Mouse (Mus musculus): ENCODE results near the gene Ctdnep1. TPM values are rescaled to one million over a fixed set of nuclear protein-coding genes. Genes with fewer than 3 reads are reported as not detected.

Ctdnep1 gene
- polyA plus RNA-seq, 1 experiment from 2014 or later = 8.4 TPM

DNA sequence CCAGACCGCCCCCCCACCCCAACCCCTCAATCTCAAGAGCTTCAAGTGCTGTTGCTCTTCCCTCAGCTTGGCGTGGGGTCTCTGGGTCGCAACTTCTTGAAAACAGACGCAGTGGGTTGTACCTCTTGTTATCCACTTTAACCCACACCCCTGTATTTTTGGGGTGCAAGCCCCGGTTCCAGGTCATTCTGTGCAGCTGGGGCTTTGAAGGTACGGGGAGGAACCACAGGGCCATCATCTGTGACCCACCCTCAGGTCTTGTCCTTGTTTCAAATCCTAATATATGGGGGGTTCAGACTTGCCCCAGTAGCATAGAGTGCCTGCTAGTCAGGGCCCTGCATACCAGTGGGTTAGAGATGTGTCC lies 43.2 kb downstream of the Ctdnep1 start:
- 35% methylated on average over 6 of the region's 6 CpGs for WGBS (ENCODE audit: insufficient replicate concordance)
- Histone ChIP-seq H3K27me3 (ENCODE audit: insufficient read depth, low read length) (peaks cover 14% of the 10 kb centered on the region; the same call in 1 of the 2 replicates), H3K36me3 (replicated peaks; ENCODE audit: insufficient read depth, low read length) (no peaks in the 10 kb centered on the region), H3K4me3 (ENCODE audit: low read depth, low read length) (peak overlapping the region; percentile 13; the same call in 1 of the 2 replicates), H3K4me1 (ENCODE audit: insufficient read depth) (peaks cover 9% of the 10 kb centered on the region; the same call in 1 of the 2 replicates), H3K9me3 (ENCODE audit: low read length) (no peaks in the 10 kb centered on the region), H3K4me2 (ENCODE audit: low read depth, low read length) (peak overlapping the region; percentile 44), H3K9ac (replicated peaks) (no peak overlapping the region), H3K27ac (ENCODE audit: low read depth) (no peak overlapping the region)
- ATAC-seq (no peak), DNase-seq (no peak)
- TF ChIP-seq CTCF (IDR thresholded peaks at IDR 0.05; ENCODE audit: low read depth) (no peak), EP300 (IDR thresholded peaks at IDR 0.05; ENCODE audit: low read depth) (no peak)

DNA sequence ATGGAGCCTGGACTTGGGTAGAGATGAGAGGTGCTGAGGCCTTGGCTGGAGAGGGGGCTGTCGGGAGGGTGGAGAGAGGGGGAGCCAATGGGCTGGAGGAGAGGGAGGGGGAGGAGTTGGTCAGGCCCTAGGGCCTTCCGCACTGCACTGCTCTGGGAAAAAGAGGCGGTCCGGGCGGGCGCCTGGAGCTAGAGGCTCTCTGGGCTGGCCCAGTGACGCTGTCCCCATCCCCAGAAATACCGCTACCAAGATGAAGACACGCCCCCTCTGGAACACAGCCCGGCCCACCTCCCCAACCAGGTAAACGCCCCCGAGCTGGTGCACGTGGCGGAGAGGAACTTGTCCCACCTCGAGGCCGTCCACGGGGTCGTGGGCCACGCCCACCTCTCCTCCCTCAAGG lies 45.7 kb downstream of the Ctdnep1 start:
- TF ChIP-seq EP300 (IDR thresholded peaks at IDR 0.05; ENCODE audit: low read depth) = no peak
- TF ChIP-seq CTCF (IDR thresholded peaks at IDR 0.05; ENCODE audit: low read depth) = no peak
- Histone ChIP-seq H3K4me1 (ENCODE audit: insufficient read depth) (peaks cover 7% of the 10 kb centered on the region), H3K9me3 (ENCODE audit: low read length) (no peaks in the 10 kb centered on the region), H3K4me2 (ENCODE audit: low read depth, low read length) (peak overlapping the region; percentile 44), H3K4me3 (ENCODE audit: low read depth, low read length) (no peak overlapping the region), H3K9ac (replicated peaks) (no peak overlapping the region), H3K36me3 (replicated peaks; ENCODE audit: insufficient read depth, low read length) (no peaks in the 10 kb centered on the region), H3K27me3 (ENCODE audit: insufficient read depth, low read length) (peaks cover 14% of the 10 kb centered on the region; the same call in 1 of the 2 replicates), H3K27ac (ENCODE audit: low read depth) (0 out of 2 replicates have a peak overlapping the region, but pooled peaks have one; percentile 11)
- DNase-seq (no peak), ATAC-seq (peak; percentile 28; the same call in 1 of the 2 replicates)
- 39% methylated on average over 18 of the region's 19 CpGs for WGBS (ENCODE audit: insufficient replicate concordance)

DNA sequence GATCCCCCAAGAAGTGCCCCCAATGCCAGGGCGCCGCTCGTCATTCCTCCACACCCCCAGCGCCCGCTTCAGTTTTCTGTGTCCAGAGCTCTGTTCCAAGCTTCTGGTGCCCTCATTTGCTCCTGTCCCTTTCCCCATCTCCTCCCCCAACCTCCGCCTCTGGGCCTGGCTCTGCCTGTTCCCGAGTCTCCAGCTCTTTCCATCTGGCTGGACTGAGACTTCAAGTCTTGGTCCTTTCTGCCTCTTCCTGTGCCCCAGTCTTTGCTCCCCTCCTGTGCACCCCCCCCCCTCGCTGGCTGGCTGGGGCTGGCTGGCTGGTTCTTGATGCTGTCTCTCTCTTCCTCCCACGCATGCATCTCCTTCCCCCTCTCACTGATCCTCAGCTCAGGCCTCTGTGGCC lies 46.4 kb downstream of the Ctdnep1 start:
- Histone ChIP-seq H3K4me1 (ENCODE audit: insufficient read depth) (peaks cover 7% of the 10 kb centered on the region), H3K4me2 (ENCODE audit: low read depth, low read length) (no peak overlapping the region), H3K36me3 (replicated peaks; ENCODE audit: insufficient read depth, low read length) (no peaks in the 10 kb centered on the region), H3K9me3 (ENCODE audit: low read length) (no peaks in the 10 kb centered on the region), H3K27ac (ENCODE audit: low read depth) (no peak overlapping the region), H3K4me3 (ENCODE audit: low read depth, low read length) (no peak overlapping the region), H3K27me3 (ENCODE audit: insufficient read depth, low read length) (peaks cover 14% of the 10 kb centered on the region; the same call in 1 of the 2 replicates), H3K9ac (replicated peaks) (no peak overlapping the region)
- WGBS (ENCODE audit: insufficient replicate concordance) = 73% methylated on average over 9 of the region's 9 CpGs
- DNase-seq = no peak
- TF ChIP-seq CTCF (IDR thresholded peaks at IDR 0.05; ENCODE audit: low read depth) (no peak), EP300 (IDR thresholded peaks at IDR 0.05; ENCODE audit: low read depth) (no peak)
- ATAC-seq = no peak

DNA sequence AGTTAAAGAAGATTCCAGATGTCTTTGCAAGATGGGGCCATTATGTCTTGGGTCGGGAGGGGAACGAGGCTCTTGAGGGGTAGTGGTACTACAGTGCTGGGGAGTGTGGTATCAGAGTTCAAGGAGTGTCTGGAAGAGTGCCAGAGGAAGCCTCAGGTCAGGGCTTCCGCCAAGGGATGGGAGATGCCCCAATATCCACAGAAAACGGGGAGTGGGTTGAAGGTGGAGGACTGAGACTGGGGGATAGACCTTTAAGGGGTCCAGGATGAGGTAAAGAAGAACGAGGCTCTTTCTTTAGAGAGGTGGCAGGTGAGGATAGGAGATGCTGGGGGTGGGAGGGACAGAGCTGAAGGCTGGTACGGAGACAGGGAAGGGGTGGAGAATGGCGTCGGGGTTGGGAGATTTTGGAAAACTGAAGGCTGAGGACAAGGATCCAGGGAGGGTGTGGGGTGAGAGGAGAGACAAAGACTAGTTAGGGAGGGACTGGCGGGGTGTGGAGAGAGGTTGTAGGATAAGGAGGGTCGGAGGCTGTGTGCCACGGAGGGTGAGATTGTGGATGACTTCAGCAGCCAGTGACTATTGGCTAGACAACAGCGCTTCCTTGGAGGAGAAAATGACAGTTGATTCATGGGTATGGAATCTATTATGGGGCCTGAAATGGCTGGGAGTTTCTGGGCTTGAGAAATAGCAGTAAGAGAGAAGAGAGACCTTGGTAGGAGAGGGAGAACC lies 47.6 kb downstream of the Ctdnep1 start:
- H3K4me3 ChIP-seq (ENCODE audit: low read depth, low read length) = no peak overlapping the region
- no peaks in the 10 kb centered on the region for H3K36me3 ChIP-seq (replicated peaks; ENCODE audit: insufficient read depth, low read length)
- no peak overlapping the region for H3K9ac ChIP-seq (replicated peaks)
- H3K27ac ChIP-seq (ENCODE audit: low read depth) = no peak overlapping the region
- WGBS (ENCODE audit: insufficient replicate concordance) = 39% methylated on average over 12 of the region's 12 CpGs
- DNase-seq (no peak), ATAC-seq (no peak)
- peaks cover 9% of the 10 kb centered on the region; the same call in 1 of the 2 replicates for H3K27me3 ChIP-seq (ENCODE audit: insufficient read depth, low read length)
- H3K4me1 ChIP-seq (ENCODE audit: insufficient read depth) = peaks cover 7% of the 10 kb centered on the region
- H3K4me2 ChIP-seq (ENCODE audit: low read depth, low read length) = peak overlapping the region; percentile 35
- TF ChIP-seq CTCF (IDR thresholded peaks at IDR 0.05; ENCODE audit: low read depth) (no peak), EP300 (IDR thresholded peaks at IDR 0.05; ENCODE audit: low read depth) (no peak)
- H3K9me3 ChIP-seq (ENCODE audit: low read length) = no peaks in the 10 kb centered on the region

DNA sequence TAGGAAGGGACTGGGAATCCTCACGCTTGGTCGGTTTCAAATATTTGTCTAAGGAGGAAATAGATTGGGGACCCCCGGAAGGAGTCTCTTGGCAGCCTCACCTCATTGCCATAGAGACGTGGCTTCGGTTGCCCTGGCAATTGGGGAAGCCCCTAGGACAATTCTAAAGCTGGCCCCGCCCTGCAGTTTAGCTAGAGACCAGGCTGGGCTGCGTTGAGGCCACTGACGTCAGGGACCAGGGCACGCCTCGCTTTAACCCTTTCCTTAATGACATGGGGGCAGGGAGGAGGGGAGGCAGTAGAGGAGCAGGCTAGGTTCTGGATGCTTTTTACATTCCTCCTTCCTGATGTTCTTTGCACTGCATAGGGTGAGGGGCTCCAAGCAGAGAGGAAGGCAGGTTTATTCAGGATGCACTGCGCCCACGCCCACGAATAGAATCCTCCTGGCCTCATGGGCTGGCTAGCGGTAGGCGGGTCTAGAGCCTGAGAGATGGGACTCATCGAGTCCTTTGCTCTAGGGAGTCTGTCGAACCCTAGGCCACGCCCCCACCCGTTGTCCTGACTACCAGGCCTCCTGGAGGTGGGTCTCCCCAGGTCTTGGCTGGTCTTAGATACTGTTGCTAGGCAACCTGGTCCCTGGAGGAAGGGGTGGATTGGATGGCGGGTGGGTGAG lies 48.3 kb downstream of the Ctdnep1 start:
- Histone ChIP-seq H3K4me1 (ENCODE audit: insufficient read depth) (peaks cover 7% of the 10 kb centered on the region), H3K27me3 (ENCODE audit: insufficient read depth, low read length) (peaks cover 3% of the 10 kb centered on the region; the same call in 1 of the 2 replicates), H3K4me3 (ENCODE audit: low read depth, low read length) (no peak overlapping the region), H3K9ac (replicated peaks) (no peak overlapping the region), H3K36me3 (replicated peaks; ENCODE audit: insufficient read depth, low read length) (no peaks in the 10 kb centered on the region), H3K9me3 (ENCODE audit: low read length) (no peaks in the 10 kb centered on the region), H3K27ac (ENCODE audit: low read depth) (no peak overlapping the region), H3K4me2 (ENCODE audit: low read depth, low read length) (peak overlapping the region; percentile 35)
- ATAC-seq (peak; percentile 37; the same call in 1 of the 2 replicates), DNase-seq (peak; percentile 50)
- TF ChIP-seq EP300 (IDR thresholded peaks at IDR 0.05; ENCODE audit: low read depth) (no peak), CTCF (IDR thresholded peaks at IDR 0.05; ENCODE audit: low read depth) (no peak)
- 8% methylated on average over 20 of the region's 20 CpGs for WGBS (ENCODE audit: insufficient replicate concordance)

- Histone ChIP-seq H3K9ac (replicated peaks) (no peak overlapping the region), H3K9me3 (ENCODE audit: low read length) (no peaks in the 10 kb centered on the region), H3K36me3 (replicated peaks; ENCODE audit: insufficient read depth, low read length) (no peaks in the 10 kb centered on the region), H3K27me3 (ENCODE audit: insufficient read depth, low read length) (no peaks in the 10 kb centered on the region), H3K4me2 (ENCODE audit: low read depth, low read length) (no peak overlapping the region; the same call in 1 of the 2 replicates), H3K4me3 (ENCODE audit: low read depth, low read length) (no peak overlapping the region), H3K4me1 (ENCODE audit: insufficient read depth) (peaks cover 7% of the 10 kb centered on the region), H3K27ac (ENCODE audit: low read depth) (no peak overlapping the region)
- DNase-seq = no peak
- no peak for ATAC-seq
- TF ChIP-seq EP300 (IDR thresholded peaks at IDR 0.05; ENCODE audit: low read depth) = no peak
- no peak for TF ChIP-seq CTCF (IDR thresholded peaks at IDR 0.05; ENCODE audit: low read depth)
- 53% methylated on average over 10 of the region's 11 CpGs for WGBS (ENCODE audit: insufficient replicate concordance)
Measured at GRCm38 (mm10) chr11:70029829-70030550, 49.0 kb downstream of the Ctdnep1 start.

Measured in liver, postnatal 0 days (tissue).